Mouse (Mus musculus): ENCODE measurements at regions not wholly inside any gene's neighbourhood (a gene's known extent, or its start where the extent isn't known, plus 50 kb on each side); places are given as distances from the start of the nearest gene placed in this dataset.

DNA sequence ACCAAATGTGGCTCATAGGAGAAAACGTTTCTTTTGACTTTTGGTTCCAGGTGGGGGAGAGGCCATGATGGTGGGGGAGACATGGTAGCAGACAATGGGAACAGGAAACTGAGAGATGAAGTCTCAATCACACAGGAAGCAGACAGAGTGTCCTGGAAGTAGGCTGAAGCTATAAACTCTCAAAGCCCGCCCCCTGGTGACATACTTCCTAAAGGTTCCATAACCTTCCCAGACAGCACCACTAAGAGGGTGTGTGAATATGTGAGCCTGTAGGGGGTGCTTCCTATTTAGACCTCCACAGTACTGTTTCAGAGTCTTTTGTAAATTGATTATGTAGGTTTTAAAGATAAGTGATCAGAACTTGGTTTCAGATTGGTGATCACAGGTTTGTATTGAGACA lies 284.1 kb upstream of the Slc30a5 start:
- no peak for DNase-seq (ENCODE audit: low spot score)

DNA sequence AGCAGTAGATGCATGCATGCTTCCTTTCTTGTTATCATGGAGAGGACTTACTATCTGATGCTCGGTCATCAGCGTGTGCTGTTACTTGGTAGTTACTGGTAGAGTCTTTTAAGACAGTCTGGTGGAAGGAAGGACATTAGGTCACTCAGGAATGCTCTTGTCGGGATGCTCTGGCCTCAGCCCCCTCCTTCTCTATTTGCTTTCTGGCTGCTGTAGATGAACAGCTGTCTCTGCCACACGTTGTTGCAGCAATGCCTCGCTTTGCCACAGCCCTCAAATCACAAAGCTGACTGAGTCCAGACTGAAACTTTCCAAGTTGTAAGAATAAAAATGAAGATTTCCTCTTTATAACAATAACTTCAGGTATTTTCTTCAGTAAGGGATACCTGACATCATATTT lies 282.1 kb upstream of the Slc30a5 start:
- DNase-seq (ENCODE audit: low spot score), result no peak

DNA sequence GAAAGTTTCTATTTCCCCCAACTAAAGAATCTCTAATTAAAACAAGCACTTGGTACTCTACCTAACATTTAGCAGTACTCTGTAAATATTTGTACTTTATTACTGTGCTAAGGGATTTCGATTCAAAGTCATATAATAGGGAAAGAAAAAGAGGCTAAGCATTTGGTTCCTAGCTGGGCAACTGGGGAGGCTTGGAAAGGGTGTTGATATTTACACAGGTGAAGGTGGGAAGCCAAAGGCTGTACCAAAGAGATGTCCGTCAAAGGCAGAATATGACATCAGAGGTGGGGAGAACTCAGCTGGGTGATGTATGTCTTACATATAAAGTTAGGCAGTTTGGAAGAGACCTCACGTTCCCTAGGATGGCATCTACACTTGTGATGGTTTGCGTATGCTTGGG lies 278.9 kb upstream of the Slc30a5 start:
- no peak for DNase-seq (ENCODE audit: low spot score)

DNA sequence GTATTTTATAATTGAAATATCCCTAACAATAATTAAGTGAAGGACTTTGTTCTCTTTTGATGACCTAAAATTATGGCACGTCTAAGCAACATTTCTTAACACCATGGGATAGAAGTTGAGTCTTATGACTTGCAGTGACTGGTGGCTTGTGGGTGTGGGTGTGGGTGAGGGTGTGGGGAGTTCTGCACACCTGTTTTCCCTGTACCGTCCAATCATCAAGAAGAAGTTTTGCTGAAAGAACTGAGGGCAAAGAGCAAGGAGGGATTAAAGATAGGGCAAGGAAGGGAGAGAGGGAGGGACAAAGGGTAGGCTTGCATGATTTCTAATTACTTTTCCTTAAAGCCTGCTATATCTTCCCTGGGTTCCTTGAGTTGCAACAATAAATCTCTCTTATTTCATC lies 278.5 kb upstream of the Slc30a5 start:
- no peak for DNase-seq (ENCODE audit: low spot score)

DNA sequence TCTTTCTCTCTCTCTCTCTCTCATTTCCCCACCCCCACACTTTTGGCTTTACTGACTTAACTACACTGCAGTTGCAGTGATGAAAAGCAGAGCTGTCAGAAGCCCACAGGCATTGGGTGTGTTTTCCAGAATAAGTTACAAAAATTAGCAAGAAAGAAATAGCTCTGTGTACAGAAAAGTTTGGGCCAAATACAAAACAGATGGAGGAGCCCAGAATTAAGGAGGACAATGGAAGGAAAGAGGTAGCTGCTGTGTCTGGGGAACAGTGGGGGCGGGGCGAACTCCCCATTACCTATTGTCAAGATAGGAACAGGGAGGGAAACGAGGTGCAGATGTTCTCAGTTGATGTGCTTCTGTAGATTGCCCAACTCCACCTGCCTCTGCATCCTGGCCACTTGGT lies 267.4 kb upstream of the Slc30a5 start:
- DNase-seq (ENCODE audit: low spot score), result no peak

DNA sequence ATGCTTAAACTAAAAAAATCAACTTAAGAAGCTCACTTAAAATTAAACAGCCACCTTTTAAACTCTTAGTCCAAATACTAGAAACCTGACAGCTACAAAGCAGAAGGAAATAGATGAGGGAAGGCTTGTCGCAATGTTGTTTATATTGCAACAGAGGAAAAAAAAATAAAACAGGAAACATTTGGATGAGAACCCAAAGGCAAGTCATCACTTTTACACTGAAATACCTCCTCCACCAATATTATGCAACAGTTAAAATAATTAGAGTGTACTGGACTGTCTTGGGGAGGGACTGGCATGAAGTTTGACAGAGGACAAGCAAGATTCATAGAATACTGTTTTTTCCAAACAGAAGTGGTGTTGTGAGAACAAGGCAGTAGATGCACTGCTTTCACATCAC lies 263.6 kb upstream of the Slc30a5 start:
- no peak for DNase-seq (ENCODE audit: low spot score)

DNA sequence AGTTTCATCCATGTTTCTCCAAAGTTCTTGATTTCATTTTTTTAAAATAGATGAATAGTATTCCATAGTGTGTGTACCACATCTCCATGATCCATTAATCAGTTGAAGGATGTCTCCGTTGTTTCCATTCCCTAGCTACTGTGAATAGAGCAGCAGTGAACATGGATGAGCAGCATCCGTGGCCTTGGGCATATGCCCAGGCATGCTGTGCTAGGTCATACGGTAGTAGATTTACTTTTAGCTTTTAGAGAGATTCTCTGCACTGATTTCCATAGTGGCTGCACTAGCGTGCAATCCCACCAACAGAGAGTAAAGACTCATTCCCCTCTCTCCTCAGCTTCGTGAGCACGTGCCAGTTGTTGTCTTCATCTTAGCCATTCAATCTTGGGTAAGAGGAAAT lies 263.0 kb upstream of the Slc30a5 start:
- no peak for DNase-seq (ENCODE audit: low spot score)

DNA sequence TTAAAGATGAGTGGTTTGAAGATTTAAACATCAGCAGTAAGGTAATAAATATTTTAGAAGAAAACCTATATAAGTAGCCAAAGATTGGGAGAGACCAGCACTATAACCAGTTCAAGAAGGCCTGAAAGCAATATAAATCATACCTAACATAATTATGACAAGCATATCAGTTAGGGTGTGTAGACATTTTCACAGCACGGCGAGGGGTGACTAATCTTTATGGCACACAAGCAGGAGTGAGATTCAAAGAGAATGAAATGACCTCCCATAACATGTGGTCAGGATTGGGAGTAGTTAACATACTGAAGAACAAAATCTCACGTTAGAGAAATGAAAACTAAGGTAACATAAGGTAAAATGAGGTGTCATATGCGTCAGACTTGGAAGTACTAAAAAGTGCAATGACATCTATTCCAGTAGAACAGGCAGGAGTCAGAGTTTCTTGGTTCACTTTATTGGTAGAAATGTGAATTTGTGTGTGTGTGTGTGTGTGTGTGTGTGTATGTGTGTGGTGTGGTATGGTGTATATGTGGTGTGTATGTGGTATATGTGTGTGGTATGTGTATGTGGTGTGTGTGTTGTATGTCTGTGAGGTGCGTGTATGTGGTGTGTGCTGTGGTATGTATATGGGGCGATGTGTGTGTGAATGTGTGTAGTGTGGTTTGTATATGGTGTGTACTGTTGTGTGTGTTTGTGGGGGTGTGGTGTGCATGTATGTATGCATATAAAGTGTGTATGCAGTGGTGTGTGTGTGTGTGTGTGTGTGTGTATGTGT lies 262.0 kb upstream of the Slc30a5 start:
- no peak for DNase-seq (ENCODE audit: low spot score)

DNA sequence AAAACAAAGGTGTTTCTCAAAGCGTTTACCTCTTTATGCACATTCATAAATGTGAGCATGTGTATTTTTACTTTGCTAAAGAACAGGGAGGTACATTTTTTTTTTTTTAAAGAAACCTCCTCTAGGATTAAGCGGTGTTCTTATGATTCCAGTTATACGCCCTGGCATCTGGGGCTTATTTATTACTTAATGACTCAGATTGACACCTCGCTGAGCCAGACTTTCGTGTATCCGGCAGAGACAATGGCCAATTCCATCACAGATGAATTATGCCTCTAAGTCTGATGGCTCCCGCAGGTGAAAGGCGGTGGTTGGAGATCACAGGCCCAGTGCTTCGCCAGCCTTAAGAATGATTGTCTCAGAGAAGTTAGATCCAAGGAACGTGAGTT lies 259.5 kb upstream of the Slc30a5 start:
- DNase-seq (ENCODE audit: low spot score), result no peak

DNA sequence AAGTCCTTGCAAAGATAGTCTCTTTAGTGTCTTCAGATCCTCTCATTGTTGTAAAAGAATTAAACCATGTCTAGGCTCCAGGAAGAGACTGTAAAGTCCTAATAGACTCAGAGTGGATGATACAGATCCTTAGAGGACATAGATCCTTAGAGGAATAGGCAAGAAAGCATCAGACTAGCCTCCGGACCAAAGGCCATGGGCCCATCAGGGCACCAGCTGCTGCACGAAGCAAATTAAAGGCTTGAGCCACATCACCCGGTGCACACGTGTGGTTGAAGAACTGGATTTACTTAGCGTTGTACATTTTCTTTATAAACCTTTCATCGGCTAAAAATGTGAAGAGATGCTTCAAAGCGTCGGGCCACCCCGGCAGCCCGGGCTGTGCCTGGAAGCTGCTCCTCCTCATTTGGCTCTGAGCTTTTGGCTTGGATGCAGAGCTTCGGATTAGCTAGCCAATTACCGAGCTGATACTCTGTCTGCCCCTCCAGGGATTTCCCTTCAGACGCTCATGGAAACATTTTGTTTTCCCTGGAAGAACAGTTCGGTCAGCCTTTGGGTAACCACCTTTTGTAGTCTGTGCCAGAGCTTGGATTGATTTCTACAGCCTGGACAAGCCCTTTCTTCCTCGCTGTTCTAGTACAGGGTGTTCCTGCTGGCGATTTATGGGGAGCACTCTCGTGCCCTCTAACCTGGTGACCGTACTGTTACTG lies 259.0 kb upstream of the Slc30a5 start:
- peak; percentile 17 for DNase-seq (ENCODE audit: low spot score)

DNA sequence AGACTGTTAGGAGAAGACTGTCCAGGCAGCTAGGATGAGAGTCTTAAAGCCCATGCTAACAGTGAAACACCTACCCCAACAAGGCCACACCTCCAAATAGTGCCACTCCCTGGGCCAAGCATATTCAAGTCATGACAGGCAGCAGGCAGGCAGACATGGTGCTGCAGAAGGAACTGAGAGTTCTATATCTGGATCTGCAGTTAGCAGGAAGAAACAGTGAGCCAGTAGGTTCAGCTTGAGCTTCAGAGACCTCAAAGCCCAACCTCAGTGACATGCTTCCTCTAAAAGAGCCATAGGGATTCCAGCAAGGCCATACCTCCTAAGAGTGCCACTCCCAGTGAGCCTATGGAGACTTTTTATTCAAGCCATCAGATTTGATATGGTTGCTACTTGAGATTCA lies 252.0 kb upstream of the Slc30a5 start:
- no peak for DNase-seq (ENCODE audit: low spot score)

DNA sequence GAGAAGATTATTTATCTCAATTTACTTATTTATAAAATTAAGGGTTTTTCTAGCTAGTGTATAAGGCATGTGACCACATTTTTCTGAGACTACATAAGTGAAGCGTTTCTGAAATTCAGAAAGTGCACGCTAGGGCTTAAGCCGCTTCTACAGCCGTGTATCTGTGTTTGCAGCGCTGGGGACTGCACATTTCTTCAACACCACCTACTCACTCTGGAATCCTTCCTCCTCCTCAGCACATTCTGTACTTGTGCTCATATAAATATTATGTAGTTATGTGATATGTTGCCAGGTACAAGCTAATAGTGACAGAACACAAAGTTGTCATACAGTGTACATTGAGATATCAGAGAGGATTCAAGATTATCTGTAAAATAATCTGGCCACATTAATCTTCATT lies 251.0 kb upstream of the Slc30a5 start:
- DNase-seq (ENCODE audit: low spot score), result no peak

DNA sequence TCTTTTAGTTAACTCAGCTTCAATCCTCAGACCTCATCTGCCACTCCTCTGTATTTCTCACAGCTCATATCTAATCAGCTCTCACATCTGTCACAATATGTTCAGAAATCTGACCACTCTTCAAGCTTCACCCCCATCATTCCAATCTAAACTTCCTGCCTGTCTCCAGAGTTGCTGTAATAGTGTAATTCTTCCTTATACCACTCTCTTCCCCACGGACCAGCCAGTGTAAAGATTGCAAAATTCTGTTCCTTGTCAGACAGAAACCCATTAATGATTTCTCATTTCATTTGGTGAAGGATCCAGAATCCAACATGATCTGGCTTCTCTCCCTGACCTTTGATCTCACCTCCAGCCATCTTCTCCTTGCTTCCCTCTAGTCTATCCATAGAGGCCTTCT lies 250.2 kb upstream of the Slc30a5 start:
- no peak for DNase-seq (ENCODE audit: low spot score)

DNA sequence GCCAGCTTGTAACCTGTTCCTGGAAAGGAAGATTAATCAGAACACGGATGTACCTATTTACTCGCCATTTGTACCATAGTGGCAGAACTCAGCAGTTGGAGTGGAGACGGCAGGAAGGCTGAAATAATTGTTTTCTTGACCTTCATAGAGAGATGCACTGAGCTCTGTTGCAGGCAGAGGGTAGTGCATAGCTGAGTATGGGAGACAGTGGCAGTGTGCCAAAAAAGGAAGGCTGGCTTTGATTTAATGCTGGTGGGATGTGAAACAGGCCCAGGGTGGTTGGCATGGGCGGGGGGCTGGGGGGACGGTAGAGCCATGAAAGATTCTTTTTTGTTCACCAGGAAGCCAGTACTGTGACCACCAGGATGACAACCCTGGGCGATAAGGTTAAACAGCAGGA lies 235.3 kb upstream of the Slc30a5 start:
- no peak for DNase-seq (ENCODE audit: low spot score)

DNA sequence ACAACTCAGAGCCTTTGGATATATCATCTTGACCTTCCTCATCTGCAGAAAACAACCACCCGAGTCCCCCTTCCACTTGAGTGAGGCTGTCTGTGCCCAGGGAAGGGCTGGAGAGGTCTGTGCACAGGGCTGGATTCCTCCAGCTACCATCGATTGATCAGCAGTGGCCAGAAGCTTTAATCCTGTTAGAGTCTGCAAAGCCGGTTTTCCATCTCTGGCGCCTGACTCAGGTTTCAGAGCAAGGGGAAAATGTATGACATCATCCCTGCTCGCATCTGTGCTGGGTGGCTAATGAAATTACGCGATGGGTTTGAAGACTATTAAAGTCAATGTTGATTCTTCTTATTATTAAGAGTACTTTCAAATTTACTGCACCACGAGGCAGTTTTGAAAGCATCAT lies 229.4 kb upstream of the Slc30a5 start:
- no peak for DNase-seq (ENCODE audit: low spot score)

DNA sequence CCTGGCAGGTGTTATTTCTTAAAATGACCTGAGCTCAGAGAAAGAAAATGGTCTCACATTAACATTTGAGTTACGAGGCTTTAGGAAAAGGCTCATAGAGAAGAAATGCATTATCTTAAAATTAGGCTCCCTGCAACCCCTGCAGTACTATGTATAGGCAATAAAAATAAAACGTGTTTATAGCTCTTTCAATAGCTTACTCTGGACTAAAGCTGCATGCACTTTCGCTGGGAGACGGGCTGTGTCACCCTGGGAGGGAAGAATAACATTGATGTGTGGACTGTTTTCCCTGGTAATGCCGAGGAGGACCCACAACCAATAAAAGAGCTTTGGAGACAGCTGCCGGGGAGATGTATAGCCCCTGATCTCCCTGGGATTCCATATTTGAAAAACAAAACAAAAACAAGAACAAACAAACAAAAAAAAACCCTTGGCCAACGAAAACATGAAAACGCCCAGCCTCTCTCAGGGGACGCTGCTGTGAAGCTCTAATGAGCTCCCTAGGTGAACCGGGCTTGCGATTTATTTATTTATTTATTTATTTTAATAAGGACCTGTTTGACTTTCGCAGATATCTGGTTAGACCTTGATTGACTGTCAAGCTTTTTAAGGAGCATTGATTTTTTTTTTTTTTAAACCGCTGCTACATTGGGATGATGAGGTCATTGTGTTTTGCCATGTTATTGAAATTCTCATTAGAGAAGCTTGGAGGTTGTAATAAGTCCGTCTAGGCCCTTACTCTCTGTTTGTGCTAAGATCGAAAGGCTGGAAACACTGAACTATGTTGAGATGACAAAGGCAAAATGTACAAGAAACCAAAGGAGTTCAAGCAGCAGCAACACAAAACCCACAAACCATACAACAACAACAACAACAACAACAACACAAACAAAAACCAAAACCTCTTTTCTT lies 228.3 kb upstream of the Slc30a5 start:
- no peak for DNase-seq (ENCODE audit: low spot score)

DNA sequence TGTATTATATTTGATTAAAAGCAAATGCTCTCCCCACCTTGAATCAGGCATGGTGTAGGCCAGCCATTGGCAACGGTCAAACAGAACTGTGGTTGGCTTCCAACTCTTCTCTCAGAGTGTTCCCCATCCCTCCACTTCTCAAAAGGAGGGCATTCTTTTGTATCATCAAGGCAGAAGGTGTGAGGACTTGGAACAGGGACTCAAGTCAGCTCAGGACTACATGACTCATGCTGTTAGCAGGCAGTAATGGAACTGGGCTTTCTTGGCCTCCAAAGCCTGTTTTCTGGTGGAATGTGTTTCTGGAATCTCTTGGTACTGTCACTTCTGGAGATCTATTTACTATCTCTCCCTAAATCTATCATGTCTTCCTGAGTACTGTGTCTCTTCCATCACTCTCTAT lies 216.3 kb upstream of the Slc30a5 start:
- DNase-seq (ENCODE audit: low spot score), result no peak

DNA sequence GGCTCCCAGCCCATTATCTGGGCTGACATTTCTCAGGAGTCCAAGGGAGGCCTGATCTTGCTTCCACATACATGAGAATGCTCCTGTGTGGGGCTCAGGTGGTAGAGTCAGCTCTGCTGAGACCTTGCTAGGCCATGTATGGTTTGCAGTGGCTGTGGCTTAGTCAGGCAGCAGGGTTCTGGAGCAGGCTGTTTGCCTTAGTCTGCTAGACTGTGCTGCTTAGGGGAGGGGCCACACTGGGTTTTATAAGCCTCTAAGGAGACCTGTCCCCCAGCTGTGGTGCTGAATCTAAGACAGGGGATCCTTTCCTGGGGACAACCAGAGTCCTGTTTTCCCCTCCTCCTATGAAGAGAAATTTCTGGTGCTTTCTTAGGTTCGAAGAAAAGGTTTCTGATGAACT lies 199.4 kb upstream of the Slc30a5 start:
- DNase-seq (ENCODE audit: low spot score), result no peak

DNA sequence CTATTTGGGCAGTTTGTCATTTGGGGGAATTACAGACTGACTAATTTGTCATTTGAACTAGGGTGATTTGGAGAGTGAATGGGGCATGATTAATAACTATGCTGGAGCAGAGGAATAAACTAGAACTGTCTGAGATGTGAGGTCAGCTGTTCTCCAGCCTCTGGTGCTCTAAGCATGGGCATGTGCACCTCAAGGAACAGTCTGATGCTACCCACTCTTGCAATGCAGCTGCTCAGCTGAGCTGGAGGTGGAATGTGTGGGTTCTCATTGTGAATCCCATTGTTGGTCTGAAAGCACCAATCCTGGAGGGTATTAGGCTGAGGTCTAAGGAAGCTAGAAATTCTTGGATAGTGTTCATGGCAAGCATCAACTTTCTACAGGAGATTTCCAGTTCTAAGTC lies 192.8 kb upstream of the Slc30a5 start:
- no peak for DNase-seq (ENCODE audit: low spot score)

DNA sequence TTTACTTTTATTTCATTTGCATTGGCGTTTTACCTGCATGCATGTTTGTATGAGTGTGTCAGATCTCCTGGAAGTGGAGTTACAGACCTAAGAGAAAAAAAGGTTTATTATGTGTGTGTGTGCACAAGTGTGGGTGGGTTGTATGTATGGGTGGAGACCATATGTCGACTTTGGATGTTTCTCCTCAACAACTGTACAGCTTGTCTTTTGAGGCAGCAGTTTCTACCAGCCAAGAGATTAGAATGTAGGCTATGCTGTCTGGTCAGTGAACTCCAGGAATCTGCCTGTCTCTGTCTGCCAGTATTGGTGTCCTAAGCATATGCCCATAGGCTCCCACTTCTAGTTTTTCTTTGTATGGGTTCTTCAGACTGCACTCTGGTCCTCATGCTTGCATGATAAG lies 192.3 kb upstream of the Slc30a5 start:
- DNase-seq (ENCODE audit: low spot score), result no peak

DNA sequence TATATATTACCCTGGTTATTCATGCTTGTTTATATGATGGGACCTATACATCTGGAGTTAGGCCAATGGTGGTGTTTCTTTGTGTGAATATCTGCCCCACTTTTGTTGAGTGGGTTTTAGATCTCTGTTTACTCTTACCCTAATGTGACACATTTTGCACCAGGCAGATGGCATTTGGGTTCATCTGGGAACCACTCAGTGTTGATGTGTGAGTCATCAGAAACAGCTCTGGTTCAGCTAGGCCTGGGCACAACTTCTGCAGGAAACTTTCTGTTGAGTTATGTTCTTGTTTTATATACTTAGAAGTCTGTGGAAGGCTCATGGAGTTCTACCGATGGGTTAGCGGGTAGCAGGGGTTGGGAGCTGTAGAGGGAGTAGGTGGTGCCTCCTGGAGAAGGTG lies 191.7 kb upstream of the Slc30a5 start:
- peak; percentile 11 for DNase-seq (ENCODE audit: low spot score)

DNA sequence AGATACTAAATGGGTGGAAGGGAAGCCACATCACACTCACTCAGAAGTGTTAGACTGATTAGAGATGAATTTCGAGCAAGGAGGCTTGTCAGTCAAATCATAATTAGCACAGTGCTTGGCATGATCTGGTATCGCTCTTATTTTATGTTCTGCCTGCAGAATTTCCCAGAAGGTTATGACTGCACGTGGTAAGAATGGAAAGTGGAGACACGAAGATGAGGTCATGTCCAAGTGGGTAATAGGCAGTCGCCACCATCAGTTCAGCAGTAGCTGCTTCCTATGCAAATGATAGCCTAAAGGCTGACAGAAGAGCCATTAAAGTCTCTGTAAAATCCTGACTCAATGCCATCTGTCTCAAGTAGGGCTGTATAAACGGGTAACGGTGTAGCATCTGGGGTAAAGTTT lies 186.0 kb upstream of the Slc30a5 start:
- DNase-seq (ENCODE audit: low spot score), result no peak

DNA sequence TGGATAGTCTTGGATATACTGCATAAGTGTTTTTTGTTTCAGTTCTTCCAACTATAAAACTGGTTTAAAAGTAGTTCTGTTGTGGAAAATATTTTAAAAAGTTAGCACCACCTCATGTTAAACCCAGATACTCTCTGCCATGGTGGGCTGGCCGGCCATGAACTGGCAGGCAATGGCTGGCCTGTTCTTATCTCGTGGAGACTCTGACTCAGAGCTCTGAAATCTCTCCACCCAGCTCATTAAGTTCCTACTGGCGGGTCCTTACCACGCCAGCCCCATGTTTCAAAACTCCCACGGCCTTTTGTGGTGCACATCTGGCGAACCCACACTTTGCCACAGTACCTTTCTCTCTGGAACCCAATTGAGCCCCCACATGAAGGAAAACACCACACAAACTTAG lies 183.8 kb upstream of the Slc30a5 start:
- no peak for DNase-seq (ENCODE audit: low spot score)

Measured in layer of hippocampus, adult 9-10 months (tissue).